Comparison of ENCODE assay signal across 11 mouse cellular contexts in the genomic region with DNA sequence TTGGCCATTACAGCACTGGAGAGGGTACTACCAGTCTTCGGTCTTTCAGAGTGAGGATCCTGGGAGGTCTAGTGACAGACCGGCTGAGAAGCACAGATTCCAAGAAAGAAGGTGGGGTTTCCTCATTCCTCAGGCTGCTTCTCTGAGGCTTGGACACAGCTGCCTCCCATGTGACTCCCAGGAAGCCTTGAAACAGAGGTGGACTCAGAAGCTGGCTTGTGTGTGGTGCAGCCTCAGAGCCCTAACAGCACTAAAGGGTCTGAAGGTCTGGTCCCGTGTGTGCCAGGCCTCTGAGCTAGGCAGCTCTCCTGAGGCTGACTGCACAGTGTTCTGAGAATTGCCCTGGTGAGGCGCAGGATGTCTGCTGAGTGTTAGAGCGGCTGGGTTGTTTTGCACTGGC. TPM values are rescaled to one million over a fixed set of nuclear protein-coding genes. Genes with fewer than 3 reads are reported as not detected.
A peak's percentile ranks its signal among the peaks of the same experiment; 100 is the strongest.
DNase-seq lines count a peak whose midpoint lies in the region; ATAC-seq and TF ChIP-seq lines count a peak whose summit lies in the region.
"Had no signal": no experiment of that assay in that cellular context is flagged by ENCODE, and none has a peak within 500 bp of the region (broad histone marks: within the 10 kb centered on the region; RNA-seq: fewer than 3 reads in every experiment).

No protein-coding gene starts in this region.

- TF ChIP-seq CTCF in layer of hippocampus, adult 2 months (conservative IDR thresholded peaks at IDR 0.05) = no peak
- TF ChIP-seq CTCF in lung, postnatal 0 days (IDR thresholded peaks at IDR 0.05) = no peak

- no peaks in the 10 kb centered on the region for H3K27me3 ChIP-seq in embryonic facial prominence, embryonic 12.5 days
- H3K27me3 ChIP-seq in heart, embryonic 13.5 days (replicated peaks) = no peaks in the 10 kb centered on the region
- H3K27me3 ChIP-seq in lung, postnatal 0 days (replicated peaks; ENCODE audit: insufficient read depth, low read length) = no peaks in the 10 kb centered on the region

- no peak overlapping the region for H3K4me3 ChIP-seq in layer of hippocampus, adult 2 months
- no peak overlapping the region for H3K4me3 ChIP-seq in embryonic facial prominence, embryonic 12.5 days
- no peak overlapping the region for H3K4me3 ChIP-seq in heart, embryonic 13.5 days
- no peak overlapping the region for H3K4me3 ChIP-seq in lung, postnatal 0 days (ENCODE audit: low read depth, low read length)

- H3K9me3 ChIP-seq in embryonic facial prominence, embryonic 12.5 days = no peaks in the 10 kb centered on the region
- H3K9me3 ChIP-seq in heart, embryonic 13.5 days = no peaks in the 10 kb centered on the region
- no peaks in the 10 kb centered on the region for H3K9me3 ChIP-seq in lung, postnatal 0 days (ENCODE audit: low read length)
- H3K9me3 ChIP-seq: G1E had no signal

- WGBS in embryonic facial prominence, embryonic 12.5 days = 36% methylated on average over 5 of the region's 5 CpGs
- 48% methylated on average over 5 of the region's 5 CpGs for WGBS in heart, embryonic 13.5 days
- WGBS in lung, postnatal 0 days = 44% methylated on average over 5 of the region's 5 CpGs

- ATAC-seq in embryonic facial prominence, embryonic 12.5 days (ENCODE audit: insufficient number of reproducible peaks, insufficient read depth, low FRiP score, low TSS enrichment) = no peak
- ATAC-seq in heart, embryonic 13.5 days (ENCODE audit: extremely low read depth, insufficient number of reproducible peaks, low FRiP score, low TSS enrichment) = no peak
- ATAC-seq in lung, postnatal 0 days = peak; percentile 46
- no peak for ATAC-seq in activated CD4-positive, CD25-positive, alpha-beta regulatory T cell, adult 4 months
- no peak for ATAC-seq in megakaryocyte-erythroid progenitor cell, adult 5-6 weeks (replicated peaks; ENCODE audit: low FRiP score, low TSS enrichment, poor library complexity, severe bottlenecking)

- TF ChIP-seq EP300 in lung, postnatal 0 days (IDR thresholded peaks at IDR 0.05) = no peak

- 0 out of 2 replicates have a peak overlapping the region, but pooled peaks have one; percentile 15 for H3K27ac ChIP-seq in layer of hippocampus, adult 2 months
- H3K27ac ChIP-seq in embryonic facial prominence, embryonic 12.5 days = peak overlapping the region; percentile 67
- H3K27ac ChIP-seq in heart, embryonic 13.5 days (replicated peaks) = peak overlapping the region; percentile 72
- peak overlapping the region; percentile 86 for H3K27ac ChIP-seq in lung, postnatal 0 days (ENCODE audit: low read length)

- DNase-seq in layer of hippocampus, adult 2 months (ENCODE audit: low spot score in 2 of 2) = no peak
- no peak for DNase-seq in layer of hippocampus, postnatal 10 days (ENCODE audit: low spot score in 2 of 2)
- peak; percentile 65 for DNase-seq in lung, postnatal 0 days (ENCODE audit: low spot score)
- no peak for DNase-seq in cerebellum, postnatal 4 days (ENCODE audit: low spot score in 2 of 2)

- H3K4me1 ChIP-seq in embryonic facial prominence, embryonic 12.5 days = peaks cover 17% of the 10 kb centered on the region
- peaks cover 21% of the 10 kb centered on the region for H3K4me1 ChIP-seq in heart, embryonic 13.5 days
- H3K4me1 ChIP-seq in lung, postnatal 0 days (ENCODE audit: insufficient read depth, low read depth, low read length) = peaks cover 17% of the 10 kb centered on the region; the same call in 1 of the 2 replicates

- H3K36me3 ChIP-seq in embryonic facial prominence, embryonic 12.5 days = no peaks in the 10 kb centered on the region
- H3K36me3 ChIP-seq in heart, embryonic 13.5 days = no peaks in the 10 kb centered on the region
- H3K36me3 ChIP-seq in lung, postnatal 0 days (ENCODE audit: insufficient read depth, low read length) = no peaks in the 10 kb centered on the region

- H3K4me2 ChIP-seq in embryonic facial prominence, embryonic 12.5 days (replicated peaks) = no peak overlapping the region
- H3K4me2 ChIP-seq in heart, embryonic 13.5 days = no peak overlapping the region
- no peak overlapping the region for H3K4me2 ChIP-seq in lung, postnatal 0 days (replicated peaks; ENCODE audit: low read depth, low read length)

- no peak overlapping the region for H3K9ac ChIP-seq in embryonic facial prominence, embryonic 12.5 days
- H3K9ac ChIP-seq in heart, embryonic 13.5 days = peak overlapping the region; percentile 44
- H3K9ac ChIP-seq in lung, postnatal 0 days (replicated peaks; ENCODE audit: low read depth) = no peak overlapping the region

RNA-seq across cellular contexts. Expression of gene Scgb1a1, which starts 18.3 kb away (rescaled TPM):
- not detected for total RNA-seq in layer of hippocampus, adult 2 months (2021)
- total RNA-seq in layer of hippocampus, postnatal 10 days (2021) = not detected
- not detected in 2 replicates for polyA plus RNA-seq in embryonic facial prominence, embryonic 12.5 days (2016; fragmentation: Nextera tagmentation; extraction: Ambion mirVana)
- not detected in 2 replicates for polyA plus RNA-seq in heart, embryonic 13.5 days (2015; fragmentation: Nextera tagmentation; extraction: Ambion mirVana)
- 26,192 and 26,425 TPM in 2 replicates for polyA plus RNA-seq in lung, postnatal 0 days (2015; fragmentation: Nextera tagmentation; extraction: Ambion mirVana)
- not detected for polyA plus RNA-seq in activated CD4-positive, CD25-positive, alpha-beta regulatory T cell, adult 4 months (2017; shearing (Covaris generic))
- total RNA-seq in megakaryocyte-erythroid progenitor cell, adult 5-6 weeks (2014; fragmentation: Nextera tagmentation) = not detected in 2 replicates
- not detected in 2 replicates for total RNA-seq in megakaryocyte-erythroid progenitor cell, adult 5-6 weeks (2017)
- total RNA-seq: G1E; gastrocnemius, adult 8-10 months; left cerebral cortex, postnatal 14 days had no signal
- polyA plus RNA-seq: G1E had no signal

RNA-seq across cellular contexts. Expression of gene Asrgl1, which starts 29.3 kb away (rescaled TPM):
- 100 to 1,000 TPM; 133 to 162 TPM for total RNA-seq in layer of hippocampus, adult 2 months (2021)
- total RNA-seq in layer of hippocampus, postnatal 10 days (2021) = 100 to 1,000 TPM; 111 to 126 TPM
- polyA plus RNA-seq in embryonic facial prominence, embryonic 12.5 days (2016; fragmentation: Nextera tagmentation; extraction: Ambion mirVana) = 16.4 and 17.6 TPM in 2 replicates
- 12.6 and 13.7 TPM in 2 replicates for polyA plus RNA-seq in heart, embryonic 13.5 days (2015; fragmentation: Nextera tagmentation; extraction: Ambion mirVana)
- polyA plus RNA-seq in lung, postnatal 0 days (2015; fragmentation: Nextera tagmentation; extraction: Ambion mirVana) = 5.9 and 7.9 TPM in 2 replicates
- polyA plus RNA-seq in activated CD4-positive, CD25-positive, alpha-beta regulatory T cell, adult 4 months (2017; shearing (Covaris generic)) = 10 to 100 TPM; 23.1 to 40.1 TPM
- 29.8 and 39.1 TPM in 2 replicates for total RNA-seq in megakaryocyte-erythroid progenitor cell, adult 5-6 weeks (2014; fragmentation: Nextera tagmentation)
- total RNA-seq in megakaryocyte-erythroid progenitor cell, adult 5-6 weeks (2017) = 25.3 and 26.5 TPM in 2 replicates

Comparison
In these comparisons a context has a peak if more than half of its experiments do, and no peak if none do; other contexts are left out.
1. H3K27ac ChIP-seq: peak in every context shown above with its lines; median percentile 86 in lung, postnatal 0 days; 72 in heart, embryonic 13.5 days; 67 in embryonic facial prominence, embryonic 12.5 days; 15 in layer of hippocampus, adult 2 months.
2. RNA of gene Scgb1a1, which starts 18.3 kb away (polyA plus RNA-seq): 26,192 to 26,425 TPM in lung, postnatal 0 days; not detected in embryonic facial prominence, embryonic 12.5 days, not detected in heart, embryonic 13.5 days and not detected in activated CD4-positive, CD25-positive, alpha-beta regulatory T cell, adult 4 months; every median in the first group is over 1,000 times any median in the second.